Mouse (Mus musculus) midbrain, embryonic 11.5 days (tissue): ENCODE measurements around the gene Zmiz1. TPM values are rescaled to one million over a fixed set of nuclear protein-coding genes. Genes with fewer than 3 reads are reported as not detected.
A peak's percentile ranks its signal among the peaks of the same experiment; 100 is the strongest.

Source experiments
- ATAC-seq: fragments of 200-750 bp; cut with Nextera tagmentation; 2 replicates; pipeline ENCODE4 v1.8.0; 2017; ENCODE audit warnings: moderate TSS enrichment, moderate library complexity; ENCODE audit not compliant: low FRiP score
- DNase-seq: peaks from one replicate; pipeline ENCODE4 v3.0.0; 2015; ENCODE audit warnings: low spot score; ENCODE audit errors: missing footprints
- H3K27ac ChIP-seq: fragments of 300-500 bp; sonication (generic); 2 replicates; pipeline ENCODE4 v1.5.1; 2014; ENCODE audit warnings: low read depth, low read length
- H3K27me3 ChIP-seq: fragments of 300-500 bp; sonication (generic); 2 replicates; pipeline ENCODE4 v1.6.1; 2014; ENCODE audit warnings: mild to moderate bottlenecking, low read length, moderate library complexity, mixed read lengths; ENCODE audit not compliant: control insufficient read depth, insufficient read depth
- H3K36me3 ChIP-seq: fragments of 300-500 bp; sonication (generic); 2 replicates; pipeline ENCODE4 v1.6.1; 2014; ENCODE audit warnings: mild to moderate bottlenecking, low read length, moderate library complexity, mixed read lengths; ENCODE audit not compliant: control insufficient read depth, insufficient read depth
- H3K4me1 ChIP-seq: fragments of 300-500 bp; sonication (generic); 2 replicates; pipeline ENCODE4 v1.6.1; 2014; ENCODE audit warnings: low read length; ENCODE audit not compliant: control insufficient read depth, insufficient read depth
- H3K4me2 ChIP-seq: fragments of 300-500 bp; sonication (generic); 2 replicates; pipeline ENCODE4 v1.6.1; 2014; ENCODE audit warnings: mild to moderate bottlenecking, moderate library complexity
- H3K4me3 ChIP-seq: fragments of 300-500 bp; sonication (generic); 2 replicates; pipeline ENCODE4 v1.5.1; 2014; ENCODE audit warnings: low read depth, low read length
- H3K9ac ChIP-seq: fragments of 300-500 bp; sonication (generic); 2 replicates; pipeline ENCODE4 v1.6.1; 2014; ENCODE audit warnings: low read length
- H3K9me3 ChIP-seq: fragments of 300-500 bp; sonication (generic); 2 replicates; pipeline ENCODE4 v1.6.1; 2016; ENCODE audit warnings: low read length; ENCODE audit not compliant: control insufficient read depth
- WGBS: fragments of 180-500 bp; shearing (Covaris S2); extraction: QIAGEN DNeasy Blood & Tissue Kit; methylation state at CpG from one replicate; pipeline ENCODE4 v1.1.7; 2014; 5-methylcytosine and 5-hydroxymethylcytosine counted together
- polyA plus RNA-seq: library from polyadenylated mRNA; unstranded; fragments of >200 nt; fragmentation: Nextera tagmentation; extraction: Ambion mirVana; gene quantifications from 2 replicates; pipeline ENCODE4 v1.2.1, GENCODE M21; 2014

Zmiz1 gene
- polyA plus RNA-seq, 1 experiment from 2014 or later: 51.5 TPM

- H3K9me3 ChIP-seq: no peaks in the 10 kb centered on the region
- 74% methylated on average over 9 of the region's 9 CpGs for WGBS
- no peak overlapping the region; the same call in 1 of the 2 replicates for H3K4me2 ChIP-seq
- H3K4me3 ChIP-seq: no peak overlapping the region
- H3K9ac ChIP-seq: no peak overlapping the region
- DNase-seq: no peak
- peaks cover 79% of the 10 kb centered on the region for H3K4me1 ChIP-seq
- H3K27me3 ChIP-seq: no peaks in the 10 kb centered on the region
- H3K27ac ChIP-seq: no peak overlapping the region
- ATAC-seq: no peak
- no peaks in the 10 kb centered on the region for H3K36me3 ChIP-seq
These were observed 17.1 kb downstream of the Zmiz1 start for GRCm38 (mm10) chr14:25476048-25476447.

GRCm38 (mm10) chr14:25476453-25476852 is 17.5 kb downstream of the Zmiz1 start:
- Histone ChIP-seq H3K9me3 (no peaks in the 10 kb centered on the region), H3K27me3 (no peaks in the 10 kb centered on the region), H3K4me1 (peaks cover 80% of the 10 kb centered on the region), H3K36me3 (no peaks in the 10 kb centered on the region), H3K4me3 (no peak overlapping the region), H3K27ac (no peak overlapping the region), H3K9ac (no peak overlapping the region), H3K4me2 (no peak overlapping the region; the same call in 1 of the 2 replicates)
- ATAC-seq: no peak
- DNase-seq: no peak
- WGBS: 83% methylated on average over 3 of the region's 3 CpGs

GRCm38 (mm10) chr14:25477268-25477667 is 18.3 kb downstream of the Zmiz1 start:
- Histone ChIP-seq H3K4me3 (no peak overlapping the region), H3K27me3 (no peaks in the 10 kb centered on the region), H3K9ac (no peak overlapping the region), H3K36me3 (no peaks in the 10 kb centered on the region), H3K4me1 (peaks cover 76% of the 10 kb centered on the region), H3K27ac (no peak overlapping the region), H3K9me3 (no peaks in the 10 kb centered on the region), H3K4me2 (no peak overlapping the region)
- DNase-seq (no peak), ATAC-seq (no peak)
- 80% methylated on average over 7 of the region's 7 CpGs for WGBS

- H3K4me1 ChIP-seq: peaks cover 72% of the 10 kb centered on the region
- no peak overlapping the region for H3K27ac ChIP-seq
- no peaks in the 10 kb centered on the region for H3K27me3 ChIP-seq
- no peaks in the 10 kb centered on the region for H3K9me3 ChIP-seq
- 59% methylated on average over 5 of the region's 5 CpGs for WGBS
- ATAC-seq: no peak
- H3K4me3 ChIP-seq: no peak overlapping the region
- H3K9ac ChIP-seq: no peak overlapping the region
- no peaks in the 10 kb centered on the region for H3K36me3 ChIP-seq
- no peak overlapping the region for H3K4me2 ChIP-seq
- DNase-seq: no peak
These were observed 19.3 kb downstream of the Zmiz1 start for GRCm38 (mm10) chr14:25478257-25478656.

- Histone ChIP-seq H3K9me3 (no peaks in the 10 kb centered on the region), H3K9ac (no peak overlapping the region), H3K4me2 (no peak overlapping the region), H3K36me3 (no peaks in the 10 kb centered on the region), H3K27ac (peak overlapping the region; percentile 40; the same call in 1 of the 2 replicates), H3K27me3 (no peaks in the 10 kb centered on the region), H3K4me3 (no peak overlapping the region), H3K4me1 (peaks cover 72% of the 10 kb centered on the region)
- 81% methylated on average over 9 of the region's 9 CpGs for WGBS
- ATAC-seq: no peak
- no peak for DNase-seq
These were observed 19.8 kb downstream of the Zmiz1 start for GRCm38 (mm10) chr14:25478755-25479154.

GRCm38 (mm10) chr14:25479841-25480252 is 20.9 kb downstream of the Zmiz1 start:
- no peak overlapping the region for H3K9ac ChIP-seq
- H3K36me3 ChIP-seq: no peaks in the 10 kb centered on the region
- no peak for DNase-seq
- no peaks in the 10 kb centered on the region for H3K27me3 ChIP-seq
- H3K27ac ChIP-seq: no peak overlapping the region
- H3K4me3 ChIP-seq: no peak overlapping the region
- H3K4me1 ChIP-seq: peaks cover 74% of the 10 kb centered on the region
- H3K9me3 ChIP-seq: no peaks in the 10 kb centered on the region
- WGBS: 88% methylated on average over 3 of the region's 3 CpGs
- ATAC-seq: peak; percentile 43; the same call in 1 of the 2 replicates
- H3K4me2 ChIP-seq: no peak overlapping the region

GRCm38 (mm10) chr14:25480443-25480842 is 21.5 kb downstream of the Zmiz1 start:
- H3K9me3 ChIP-seq: no peaks in the 10 kb centered on the region
- no peak overlapping the region for H3K9ac ChIP-seq
- 86% methylated on average over 4 of the region's 4 CpGs for WGBS
- no peak for ATAC-seq
- no peaks in the 10 kb centered on the region for H3K27me3 ChIP-seq
- H3K4me3 ChIP-seq: no peak overlapping the region
- H3K27ac ChIP-seq: 0 out of 2 replicates have a peak overlapping the region, but pooled peaks have one; percentile 20
- no peak for DNase-seq
- H3K4me2 ChIP-seq: no peak overlapping the region
- H3K36me3 ChIP-seq: no peaks in the 10 kb centered on the region
- peaks cover 73% of the 10 kb centered on the region for H3K4me1 ChIP-seq

- H3K9me3 ChIP-seq: no peaks in the 10 kb centered on the region
- DNase-seq (no peak), ATAC-seq (no peak)
- no peaks in the 10 kb centered on the region for H3K27me3 ChIP-seq
- H3K27ac ChIP-seq: peak overlapping the region; percentile 20; the same call in 1 of the 2 replicates
- H3K4me2 ChIP-seq: no peak overlapping the region
- 76% methylated on average over 20 of the region's 20 CpGs for WGBS
- no peaks in the 10 kb centered on the region for H3K36me3 ChIP-seq
- no peak overlapping the region for H3K9ac ChIP-seq
- H3K4me1 ChIP-seq: peaks cover 67% of the 10 kb centered on the region
- no peak overlapping the region for H3K4me3 ChIP-seq
These were observed 22.1 kb downstream of the Zmiz1 start for GRCm38 (mm10) chr14:25480916-25481666.

GRCm38 (mm10) chr14:25481667-25482331 is 22.8 kb downstream of the Zmiz1 start:
- no peak for DNase-seq
- no peak overlapping the region for H3K4me2 ChIP-seq
- H3K4me3 ChIP-seq: no peak overlapping the region
- no peak overlapping the region for H3K9ac ChIP-seq
- WGBS: 94% methylated on average over 11 of the region's 11 CpGs
- no peaks in the 10 kb centered on the region for H3K27me3 ChIP-seq
- peaks cover 62% of the 10 kb centered on the region for H3K4me1 ChIP-seq
- no peaks in the 10 kb centered on the region for H3K9me3 ChIP-seq
- no peak for ATAC-seq
- H3K27ac ChIP-seq: peak overlapping the region; percentile 15; the same call in 1 of the 2 replicates
- H3K36me3 ChIP-seq: no peaks in the 10 kb centered on the region
